In the genomic region with DNA sequence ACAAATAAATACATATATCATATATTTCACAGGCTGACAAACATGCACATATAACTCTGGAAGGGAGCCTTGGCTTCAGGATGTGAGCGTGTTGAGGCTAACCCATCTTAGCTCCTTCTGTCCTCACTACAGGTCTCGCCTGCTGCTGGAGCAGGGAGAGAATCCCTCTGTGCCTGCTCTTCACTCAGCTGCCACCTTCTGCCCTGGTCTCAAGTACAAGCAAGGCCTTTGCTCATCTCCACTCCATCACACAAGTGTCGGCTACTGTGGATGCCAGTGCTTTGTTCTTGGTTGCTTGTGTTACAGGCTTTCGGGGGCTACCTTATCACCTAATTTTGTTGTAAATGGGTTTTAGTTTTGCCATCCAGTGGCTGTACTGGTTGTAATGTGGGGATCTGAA, we compare ENCODE assay signal across 21 mouse cellular contexts. TPM values are rescaled to one million over a fixed set of nuclear protein-coding genes. Genes with fewer than 3 reads are reported as not detected.
DNase-seq lines count a peak whose midpoint lies in the region; ATAC-seq lines count a peak whose summit lies in the region.
"Had no signal": no experiment of that assay in that cellular context is flagged by ENCODE, and none has a peak within 500 bp of the region (broad histone marks: within the 10 kb centered on the region; RNA-seq: fewer than 3 reads in every experiment).

No protein-coding gene starts in this region.

- intact Hi-C loops in heart, postnatal 14 days (cut with DNase I): no loop called here

- DNase-seq in cerebellum, adult 11 months: peak; percentile 42
- DNase-seq in cerebellum, adult 8-10 months: no peak
- peak; percentile 9 for DNase-seq in forebrain, embryonic 10.5 days (ENCODE audit: extremely low spot score, low spot score)
- no peak for DNase-seq in midbrain, embryonic 11.5 days (ENCODE audit: low spot score, missing footprints)
- no peak for DNase-seq in embryo, embryonic 10 days (ENCODE audit: low spot score)
- DNase-seq in heart, postnatal 14 days: no peak
- DNase-seq: adrenal gland, adult 8-10 months; adrenal gland, postnatal 36 days; B cell, adult 2 months; forebrain, postnatal 0 days; gastrocnemius, postnatal 14 days had no signal

- H3K9me3 ChIP-seq in forebrain, embryonic 10.5 days: no peaks in the 10 kb centered on the region
- H3K9me3 ChIP-seq in forebrain, embryonic 16.5 days (ENCODE audit: control insufficient read depth, low read length): no peaks in the 10 kb centered on the region
- no peaks in the 10 kb centered on the region for H3K9me3 ChIP-seq in midbrain, embryonic 13.5 days
- no peaks in the 10 kb centered on the region for H3K9me3 ChIP-seq in midbrain, embryonic 11.5 days (ENCODE audit: control insufficient read depth, low read length)
- H3K9me3 ChIP-seq: embryonic facial prominence, embryonic 12.5 days; forebrain, embryonic 12.5 days; G1E; hindbrain, embryonic 10.5 days; hindbrain, embryonic 15.5 days had no signal

- no peak overlapping the region for H3K4me3 ChIP-seq in forebrain, embryonic 10.5 days
- H3K4me3 ChIP-seq in forebrain, embryonic 16.5 days (replicated peaks; ENCODE audit: low read length): no peak overlapping the region
- no peak overlapping the region for H3K4me3 ChIP-seq in midbrain, embryonic 13.5 days (replicated peaks)
- H3K4me3 ChIP-seq in midbrain, embryonic 11.5 days (ENCODE audit: low read depth, low read length): no peak overlapping the region
- H3K4me3 ChIP-seq: embryonic facial prominence, embryonic 12.5 days; forebrain, embryonic 12.5 days; hindbrain, embryonic 10.5 days; hindbrain, embryonic 15.5 days had no signal

- WGBS in forebrain, embryonic 10.5 days: 88% methylated on average over 4 of the region's 4 CpGs
- 86% methylated on average over 4 of the region's 4 CpGs for WGBS in forebrain, embryonic 16.5 days
- WGBS in midbrain, embryonic 13.5 days: 87% methylated on average over 4 of the region's 4 CpGs
- 82% methylated on average over 4 of the region's 4 CpGs for WGBS in midbrain, embryonic 11.5 days

- no peak overlapping the region for H3K4me2 ChIP-seq in forebrain, embryonic 16.5 days (ENCODE audit: low read length)
- no peak overlapping the region for H3K4me2 ChIP-seq in midbrain, embryonic 13.5 days (replicated peaks)
- no peak overlapping the region for H3K4me2 ChIP-seq in midbrain, embryonic 11.5 days
- H3K4me2 ChIP-seq: embryonic facial prominence, embryonic 12.5 days; forebrain, embryonic 12.5 days; hindbrain, embryonic 15.5 days had no signal

- no peaks in the 10 kb centered on the region for H3K36me3 ChIP-seq in forebrain, embryonic 10.5 days (replicated peaks)
- H3K36me3 ChIP-seq in forebrain, embryonic 16.5 days (ENCODE audit: control insufficient read depth, insufficient read depth): no peaks in the 10 kb centered on the region
- no peaks in the 10 kb centered on the region for H3K36me3 ChIP-seq in midbrain, embryonic 13.5 days
- no peaks in the 10 kb centered on the region for H3K36me3 ChIP-seq in midbrain, embryonic 11.5 days (ENCODE audit: control insufficient read depth, insufficient read depth, low read length)
- H3K36me3 ChIP-seq: embryonic facial prominence, embryonic 12.5 days; forebrain, embryonic 12.5 days; G1E; hindbrain, embryonic 10.5 days; hindbrain, embryonic 15.5 days had no signal

- H3K27me3 ChIP-seq in forebrain, embryonic 10.5 days (ENCODE audit: poor library complexity, severe bottlenecking): peaks cover 32% of the 10 kb centered on the region
- H3K27me3 ChIP-seq in forebrain, embryonic 16.5 days (replicated peaks; ENCODE audit: control insufficient read depth, insufficient read depth, low read length): no peaks in the 10 kb centered on the region
- H3K27me3 ChIP-seq in midbrain, embryonic 13.5 days: peaks cover 10% of the 10 kb centered on the region
- peaks cover 3% of the 10 kb centered on the region; the same call in 1 of the 2 replicates for H3K27me3 ChIP-seq in midbrain, embryonic 11.5 days (ENCODE audit: control insufficient read depth, insufficient read depth, low read length)
- H3K27me3 ChIP-seq: embryonic facial prominence, embryonic 12.5 days; hindbrain, embryonic 15.5 days had no signal

- no peak overlapping the region for H3K9ac ChIP-seq in forebrain, embryonic 16.5 days (replicated peaks; ENCODE audit: low read depth, low read length)
- peak overlapping the region; percentile 36; the same call in 1 of the 2 replicates for H3K9ac ChIP-seq in midbrain, embryonic 13.5 days (replicated peaks)
- H3K9ac ChIP-seq in midbrain, embryonic 11.5 days (ENCODE audit: low read length): no peak overlapping the region
- H3K9ac ChIP-seq: embryonic facial prominence, embryonic 12.5 days; forebrain, embryonic 12.5 days; forebrain, postnatal 0 days; hindbrain, embryonic 15.5 days had no signal

- H3K4me1 ChIP-seq in forebrain, embryonic 10.5 days: peaks cover 23% of the 10 kb centered on the region
- H3K4me1 ChIP-seq in forebrain, embryonic 16.5 days (replicated peaks; ENCODE audit: control insufficient read depth, insufficient read depth, low read length): peaks cover 7% of the 10 kb centered on the region
- peaks cover 13% of the 10 kb centered on the region for H3K4me1 ChIP-seq in midbrain, embryonic 13.5 days (replicated peaks)
- H3K4me1 ChIP-seq in midbrain, embryonic 11.5 days (ENCODE audit: control insufficient read depth, insufficient read depth, low read length): no peaks in the 10 kb centered on the region
- H3K4me1 ChIP-seq: embryonic facial prominence, embryonic 12.5 days; hindbrain, embryonic 10.5 days had no signal

- no peak overlapping the region for H3K27ac ChIP-seq in forebrain, embryonic 10.5 days
- no peak overlapping the region for H3K27ac ChIP-seq in forebrain, embryonic 16.5 days (ENCODE audit: low read length)
- no peak overlapping the region for H3K27ac ChIP-seq in midbrain, embryonic 13.5 days
- no peak overlapping the region for H3K27ac ChIP-seq in midbrain, embryonic 11.5 days (ENCODE audit: low read depth, low read length)
- H3K27ac ChIP-seq: embryonic facial prominence, embryonic 12.5 days; forebrain, embryonic 12.5 days; hindbrain, embryonic 10.5 days; hindbrain, embryonic 15.5 days had no signal

- ATAC-seq in forebrain, embryonic 16.5 days: no peak
- ATAC-seq in midbrain, embryonic 13.5 days: no peak
- no peak for ATAC-seq in midbrain, embryonic 11.5 days (ENCODE audit: low FRiP score)
- ATAC-seq: CD4-positive, CD25-positive, alpha-beta regulatory T cell, adult 4 months; forebrain, postnatal 0 days; inflammation-experienced regulatory T-cells, adult 6 months; intestine, postnatal 0 days had no signal

RNA-seq across cellular contexts. Expression of gene Foxn2, which starts 41.7 kb away (rescaled TPM):
- 14.3 and 14.5 TPM in 2 replicates for polyA plus RNA-seq in forebrain, embryonic 10.5 days (2016; fragmentation: Nextera tagmentation; extraction: Ambion mirVana)
- 11.6 and 13.0 TPM in 2 replicates for polyA plus RNA-seq in forebrain, embryonic 16.5 days (2015; fragmentation: Nextera tagmentation; extraction: Ambion mirVana)
- polyA plus RNA-seq in midbrain, embryonic 13.5 days (2015; fragmentation: Nextera tagmentation; extraction: Ambion mirVana): 9.6 and 11.3 TPM in 2 replicates
- 7.2 and 8.2 TPM in 2 replicates for polyA plus RNA-seq in midbrain, embryonic 11.5 days (2014; fragmentation: Nextera tagmentation; extraction: Ambion mirVana)
- total RNA-seq in heart, postnatal 14 days (2021): 10 to 100 TPM; 11.9 to 13.5 TPM

Comparison
In these comparisons a context has a peak if more than half of its experiments do, and no peak if none do; other contexts are left out.
1. DNase-seq: peak in cerebellum, adult 11 months (single experiment) and forebrain, embryonic 10.5 days (single experiment); none in cerebellum, adult 8-10 months (single experiment), midbrain, embryonic 11.5 days (single experiment), embryo, embryonic 10 days (single experiment) and heart, postnatal 14 days (0 of 2).